Mouse (Mus musculus): ENCODE measurements around the gene Commd7.

DNA sequence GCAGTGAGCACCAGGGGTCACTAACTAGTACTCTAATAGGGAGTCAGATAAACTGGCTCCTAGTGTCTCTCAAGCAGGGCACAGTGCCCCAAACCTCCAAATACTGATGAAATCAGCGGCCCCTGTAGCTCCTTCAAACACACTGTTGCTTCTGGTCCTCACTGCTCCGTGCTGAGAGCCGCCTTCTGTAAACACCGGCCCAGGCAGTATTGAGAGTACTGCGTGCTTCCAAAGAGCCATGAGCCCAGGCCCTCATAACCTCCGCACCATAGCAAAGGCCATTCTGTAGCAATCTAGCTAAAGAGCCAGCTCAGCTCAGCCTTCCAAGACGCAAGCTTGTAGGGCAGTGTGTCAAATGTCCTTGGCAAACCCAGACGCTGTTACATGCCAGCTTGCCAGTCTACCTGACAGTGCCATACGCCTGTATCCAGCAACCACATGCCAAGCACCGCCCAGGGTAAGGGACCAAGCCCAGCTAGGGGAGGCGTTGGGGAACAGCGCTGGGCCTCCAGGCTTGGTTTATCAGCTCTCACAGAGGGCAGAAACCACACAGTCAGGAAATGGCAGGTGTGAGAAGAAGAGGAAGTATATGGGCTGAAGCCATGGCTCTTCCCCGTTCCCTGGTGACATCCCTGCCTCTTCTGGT is 24.6 kb downstream of the Commd7 start:
- no peak for TF ChIP-seq FLI1 (IDR thresholded peaks at IDR 0.05; ENCODE audit: low read length)
- TF ChIP-seq GATA1 (IDR thresholded peaks at IDR 0.05; ENCODE audit: borderline replicate concordance, low read length): no peak

Measured in megakaryocyte, embryonic 14.5 days (primary cell).